Mouse (Mus musculus): Measurements from ENCODE around the gene Amacr. TPM values are rescaled to one million over a fixed set of nuclear protein-coding genes. Genes with fewer than 3 reads are reported as not detected.
A peak's percentile ranks its signal among the peaks of the same experiment; 100 is the strongest.
"Not testable (repeated sequence)": the region's sequence is repeated elsewhere in the genome, so short reads cannot be mapped to it uniquely, and the experiment has no call there.

Amacr gene
- total RNA-seq, 2 experiments from 2014 or later: 11.6 to 12.4 TPM

DNA sequence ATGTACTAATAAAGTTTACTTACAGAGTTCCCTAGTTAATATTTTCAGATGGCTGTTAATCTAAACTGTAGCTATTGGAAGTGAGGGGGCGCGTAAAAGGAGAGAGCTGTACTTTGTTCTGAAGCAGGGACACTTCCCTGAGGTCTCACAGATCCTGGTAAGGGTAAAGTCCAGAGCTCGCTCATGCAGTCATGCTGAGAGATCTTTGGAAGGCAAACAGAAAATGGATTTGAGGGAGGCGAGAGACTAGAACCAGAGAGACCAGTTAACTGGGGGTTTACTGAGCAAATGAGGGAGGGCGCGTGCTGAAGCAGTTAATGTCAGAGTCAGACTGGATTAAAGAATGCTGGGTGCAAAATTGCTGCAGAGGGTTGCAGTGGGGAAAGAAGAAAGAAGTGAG, 4.2 kb downstream of the Amacr start:
- no peak for DNase-seq (ENCODE audit: low spot score in 2 of 2)

DNA sequence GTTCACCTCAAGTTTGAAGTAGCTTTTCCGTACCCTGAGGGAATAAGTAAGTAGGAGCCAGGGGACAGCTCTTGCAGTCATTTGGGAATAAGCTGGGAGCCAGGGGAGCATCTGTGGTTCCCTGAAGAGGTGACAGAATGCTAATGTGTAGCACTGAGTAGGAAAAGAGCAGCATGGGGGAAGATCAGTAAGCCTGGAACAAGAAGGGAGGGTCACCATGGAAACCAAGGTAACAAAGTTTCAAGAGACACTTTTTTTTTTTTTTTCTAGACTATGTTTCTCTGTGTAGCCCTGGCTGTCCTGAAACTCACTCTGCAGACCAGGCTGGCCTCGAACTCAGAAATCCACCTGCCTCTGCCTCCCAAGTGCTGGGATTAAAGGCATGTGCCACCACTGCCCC, 4.9 kb downstream of the Amacr start:
- not testable (repeated sequence) for DNase-seq (ENCODE audit: low spot score in 2 of 2)

DNA sequence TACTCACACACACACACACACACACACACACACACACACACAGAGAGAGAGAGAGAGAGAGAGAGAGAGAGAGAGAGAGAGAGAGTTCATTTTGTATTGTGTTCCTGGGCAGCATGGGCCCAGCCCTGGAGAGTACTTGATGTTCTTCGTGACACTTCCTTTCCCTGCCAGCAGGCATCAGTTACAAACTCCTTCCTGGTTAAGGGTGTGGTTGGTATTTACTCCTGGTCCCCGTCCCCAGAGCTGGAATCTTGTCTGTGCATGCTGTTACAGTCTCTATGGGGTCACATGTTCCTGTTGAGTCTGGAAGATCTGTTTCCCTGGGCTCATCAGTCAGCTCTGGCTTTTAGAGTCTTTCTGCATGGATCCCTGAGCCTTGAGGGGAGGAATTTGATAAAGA, 8.9 kb downstream of the Amacr start:
- DNase-seq (ENCODE audit: low spot score in 2 of 2): no peak

DNA sequence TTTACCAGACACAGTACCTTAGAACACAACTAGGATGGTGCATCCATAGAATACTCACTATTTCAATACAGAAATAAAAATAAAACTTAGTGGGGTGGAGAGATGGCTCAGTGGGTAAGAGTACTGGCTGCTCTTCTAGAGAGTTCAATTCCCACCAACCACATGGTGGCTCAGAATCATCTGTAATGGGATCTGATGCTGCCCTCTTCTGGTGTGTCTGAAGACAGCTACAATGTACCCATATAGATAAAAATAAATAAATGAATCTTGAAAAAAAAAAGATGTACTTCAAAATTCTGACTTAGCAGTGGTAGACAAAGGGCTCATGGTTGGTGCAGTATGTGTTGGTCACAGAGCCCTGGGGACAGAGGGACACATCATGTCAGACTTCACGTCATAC, 10.0 kb downstream of the Amacr start:
- no peak for DNase-seq (ENCODE audit: low spot score in 2 of 2)

DNA sequence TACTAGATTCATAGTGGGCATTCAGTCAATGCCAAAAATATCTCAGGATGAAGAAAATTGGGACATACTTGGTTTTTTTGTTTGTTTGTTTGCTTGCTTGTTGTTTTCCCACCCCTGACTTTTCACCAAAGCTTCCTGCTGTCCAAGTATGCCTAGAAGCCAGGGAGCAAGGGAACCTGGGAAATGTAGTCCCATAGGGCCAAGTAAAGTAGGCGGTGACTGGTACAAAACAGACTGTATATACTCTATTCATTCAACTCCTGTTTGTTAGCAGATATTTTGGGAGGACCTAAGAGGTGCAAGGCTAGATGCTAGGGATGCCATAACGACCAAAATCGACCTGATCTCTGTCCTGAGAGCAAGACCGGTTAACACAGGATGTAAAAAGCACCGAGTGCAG, 18.3 kb downstream of the Amacr start:
- DNase-seq (ENCODE audit: low spot score in 2 of 2): no peak

DNA sequence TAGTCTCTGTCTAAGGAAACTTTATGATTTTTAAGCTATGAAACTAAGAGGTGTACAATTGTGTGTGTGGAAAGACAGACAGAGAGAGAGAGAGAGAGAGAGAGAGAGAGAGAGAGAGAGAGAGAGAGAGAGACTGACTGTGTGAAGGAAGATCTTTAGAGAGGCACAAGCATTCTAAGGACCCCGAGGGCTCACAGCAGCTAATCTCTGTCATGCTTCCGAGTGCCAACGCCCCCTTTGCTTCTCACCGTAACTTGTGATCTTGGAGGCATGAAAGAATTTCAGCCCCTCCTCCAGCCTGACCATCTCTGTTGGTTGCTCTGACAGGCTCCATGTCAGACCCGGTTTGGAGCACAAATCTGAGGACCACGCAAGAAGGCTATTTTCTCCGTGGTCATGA, 18.9 kb downstream of the Amacr start, which contains the start of gene Slc45a2:
Gene Slc45a2 (plus strand): TSS at position 301 of the 400 bp plus-strand sequence.
- no peak for DNase-seq (ENCODE audit: low spot score in 2 of 2)

DNA sequence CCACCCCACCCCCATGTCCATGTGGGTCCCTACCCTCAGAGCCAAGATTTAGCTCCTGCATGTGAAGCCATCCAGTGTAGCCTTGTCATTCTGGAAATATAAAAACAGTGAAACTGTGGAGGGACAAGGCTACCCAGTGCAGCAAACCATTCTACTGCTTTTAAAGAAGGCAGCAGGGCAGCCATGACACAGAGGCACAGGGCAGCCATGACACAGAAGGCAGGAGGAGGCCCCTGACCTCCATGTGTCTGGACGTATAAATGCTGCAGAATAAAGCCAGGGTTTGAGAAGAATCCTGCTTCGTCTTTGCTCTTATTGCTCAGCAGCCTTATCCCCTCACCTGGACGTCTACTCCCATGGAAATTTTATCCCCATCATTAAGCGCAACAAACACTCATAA, 22.2 kb downstream of the Amacr start:
- no peak for DNase-seq (ENCODE audit: low spot score in 2 of 2)

DNA sequence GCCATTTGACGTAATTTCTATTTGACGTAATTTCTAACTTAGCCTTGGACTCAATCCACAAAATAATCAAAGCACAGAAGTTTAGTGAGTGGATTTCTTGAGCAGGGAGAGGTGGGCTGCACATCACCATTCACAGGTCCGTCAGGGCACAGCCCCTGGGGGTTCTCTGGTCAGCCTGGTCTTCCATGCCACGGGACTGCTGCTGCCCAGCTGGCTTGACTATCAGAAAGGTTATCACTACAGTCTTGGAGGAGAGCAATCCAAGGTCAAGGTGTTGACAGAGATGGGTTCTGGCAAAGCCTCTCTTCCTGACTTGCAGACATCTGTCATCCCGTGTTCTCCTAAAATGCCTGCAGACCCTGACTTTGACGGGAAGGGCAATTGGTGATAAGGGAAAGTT, 23.1 kb downstream of the Amacr start:
- no peak for DNase-seq (ENCODE audit: low spot score in 2 of 2)

DNA sequence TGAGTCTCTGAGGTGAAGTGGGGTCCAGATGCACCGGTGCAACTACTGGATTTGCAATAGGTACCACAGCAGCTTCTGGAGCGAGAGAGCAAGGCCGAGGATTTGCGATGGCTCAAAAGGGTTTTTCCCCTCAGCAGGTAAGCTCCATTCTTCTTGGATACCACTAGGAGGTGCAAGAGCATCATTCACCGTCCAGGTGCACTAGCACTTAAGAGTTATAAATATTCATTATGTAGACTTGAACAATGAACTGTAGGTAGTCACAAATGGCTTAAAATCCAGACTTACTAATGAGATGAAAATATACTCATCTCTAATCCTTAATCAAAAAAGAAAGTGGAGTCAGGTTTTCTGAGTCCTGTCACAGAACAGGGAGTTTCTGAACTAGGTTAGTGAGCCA, 27.2 kb downstream of the Amacr start:
- DNase-seq (ENCODE audit: low spot score in 2 of 2): no peak

DNA sequence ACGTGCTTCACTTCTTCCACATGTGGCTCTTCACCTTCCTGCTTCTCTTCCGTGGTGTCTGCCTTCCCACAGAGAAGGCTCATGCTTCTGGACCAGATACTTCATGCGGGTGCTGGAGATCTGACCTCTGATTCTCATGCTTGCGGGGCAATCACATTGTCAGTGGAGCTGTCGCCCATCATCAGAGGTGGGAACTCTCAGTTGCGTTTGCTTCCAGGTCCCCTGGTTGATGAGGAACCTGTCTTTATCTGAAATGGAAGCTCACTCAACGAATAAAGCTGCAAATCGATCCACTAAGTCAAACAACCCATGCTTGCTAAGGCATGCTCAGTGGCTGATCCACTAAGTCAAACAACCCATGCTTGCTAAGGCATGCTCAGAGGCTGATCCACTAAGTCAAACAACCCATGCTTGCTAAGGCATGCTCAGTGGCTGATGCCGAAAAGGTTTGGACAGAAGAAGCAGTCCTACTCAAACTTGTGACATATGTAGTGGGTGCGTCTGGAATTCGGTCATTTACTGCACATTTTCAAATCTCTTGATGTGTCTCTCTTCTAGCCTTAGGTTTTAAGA, 29.5 kb downstream of the Amacr start:
- DNase-seq (ENCODE audit: low spot score in 2 of 2): no peak

DNA sequence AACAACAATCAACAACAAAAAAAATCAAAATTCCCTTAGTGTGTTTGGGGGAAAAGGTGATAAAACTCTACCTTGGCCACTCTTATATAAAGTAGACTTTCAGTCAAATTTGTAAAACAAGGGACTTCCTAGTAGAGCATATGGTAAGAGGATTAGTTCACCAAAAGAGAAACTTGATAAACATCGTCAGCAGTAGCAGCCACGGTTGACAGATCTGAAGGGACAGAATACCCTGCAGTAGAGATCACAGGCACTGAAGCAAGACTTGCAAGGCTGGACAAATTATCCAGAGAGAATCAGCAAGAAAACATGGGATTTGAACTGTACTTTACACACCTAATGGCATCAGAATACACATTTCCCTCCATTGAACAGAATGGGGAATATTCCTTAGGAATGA, 33.4 kb downstream of the Amacr start:
- DNase-seq (ENCODE audit: low spot score in 2 of 2): no peak

DNA sequence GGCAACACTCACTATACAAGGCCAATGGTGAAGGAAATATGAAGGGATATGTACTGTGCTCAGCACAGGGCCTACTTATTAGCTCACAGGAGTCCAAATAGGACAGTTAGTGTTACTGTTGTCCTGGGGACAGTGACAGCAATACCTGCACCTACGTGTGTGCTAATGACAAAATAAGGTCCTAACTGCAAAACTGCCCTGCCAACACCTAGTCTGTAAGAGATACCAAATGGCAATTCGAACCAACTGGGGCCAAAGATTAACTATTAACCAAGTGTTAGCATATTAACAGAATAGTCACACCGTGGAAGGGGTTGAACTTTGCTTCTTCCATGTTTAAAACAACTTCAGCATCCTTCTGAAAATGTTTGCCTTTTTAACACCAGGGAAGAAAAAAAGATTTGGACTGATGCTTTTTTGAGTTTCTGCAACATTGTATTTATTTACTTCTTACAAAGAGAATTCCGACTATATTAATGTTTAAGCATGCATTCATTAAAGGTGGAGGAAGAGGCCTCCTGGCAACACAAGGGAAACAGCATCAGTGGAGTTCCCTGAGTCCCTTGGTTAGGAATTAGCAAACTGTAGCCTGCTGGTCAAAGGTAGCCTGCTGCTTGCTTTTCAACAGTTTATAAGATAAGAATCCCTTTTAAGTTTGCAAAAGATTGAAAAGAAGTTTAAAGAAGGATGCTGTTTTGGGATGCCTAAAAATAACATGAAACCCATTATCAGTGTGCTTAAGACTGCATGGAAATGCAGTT, 45.4 kb downstream of the Amacr start:
- DNase-seq (ENCODE audit: low spot score in 2 of 2): no peak

DNA sequence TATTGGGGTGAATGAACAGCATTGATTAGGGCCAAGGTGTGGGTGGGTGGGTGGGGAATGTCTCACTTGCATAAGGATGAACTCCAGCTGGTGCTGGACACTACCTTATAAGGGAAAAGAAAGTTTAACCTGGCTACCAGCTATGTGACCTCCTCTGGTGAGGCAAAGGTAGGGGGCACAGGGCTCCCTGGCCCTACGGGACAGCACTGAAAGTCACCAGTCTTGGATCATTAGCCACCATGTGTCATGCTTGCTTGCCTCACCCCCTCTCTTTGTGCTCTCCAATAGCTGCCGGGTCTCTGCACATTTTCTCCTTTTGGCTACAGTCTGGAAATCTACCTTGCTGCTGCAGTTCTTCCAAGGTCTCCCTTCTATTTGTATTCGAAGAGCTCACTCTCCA, 48.6 kb downstream of the Amacr start:
- DNase-seq (ENCODE audit: low spot score in 2 of 2): no peak

DNA sequence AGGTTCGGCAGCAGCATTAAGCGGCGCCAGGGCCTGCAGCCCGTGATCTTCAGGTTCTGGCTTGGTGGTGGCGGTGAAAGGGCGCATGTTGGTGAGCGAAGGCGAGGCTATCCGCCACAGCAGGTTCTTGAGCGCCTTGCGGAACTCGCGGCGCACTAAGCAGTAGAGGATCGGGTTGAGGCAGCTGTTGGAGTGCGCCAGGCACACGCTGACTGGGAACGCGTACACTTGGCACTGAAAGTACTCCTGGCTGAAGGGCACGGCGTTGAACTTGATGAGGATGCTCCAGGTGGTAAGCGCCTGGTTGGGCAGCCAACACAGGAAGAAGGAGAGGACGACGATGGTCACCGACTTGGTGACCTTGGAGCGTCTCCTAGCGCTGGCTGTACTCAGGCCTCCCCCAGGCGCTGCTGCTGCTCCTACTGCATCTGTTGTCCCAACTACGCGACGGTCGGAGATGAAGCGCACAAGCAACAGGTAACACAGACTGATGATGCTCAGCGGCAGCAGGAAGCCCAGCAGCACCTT, 54.5 kb downstream of the Amacr start:
- peak in 1 of 2 experiments; percentile 12 for DNase-seq (ENCODE audit: low spot score in 2 of 2)

DNA sequence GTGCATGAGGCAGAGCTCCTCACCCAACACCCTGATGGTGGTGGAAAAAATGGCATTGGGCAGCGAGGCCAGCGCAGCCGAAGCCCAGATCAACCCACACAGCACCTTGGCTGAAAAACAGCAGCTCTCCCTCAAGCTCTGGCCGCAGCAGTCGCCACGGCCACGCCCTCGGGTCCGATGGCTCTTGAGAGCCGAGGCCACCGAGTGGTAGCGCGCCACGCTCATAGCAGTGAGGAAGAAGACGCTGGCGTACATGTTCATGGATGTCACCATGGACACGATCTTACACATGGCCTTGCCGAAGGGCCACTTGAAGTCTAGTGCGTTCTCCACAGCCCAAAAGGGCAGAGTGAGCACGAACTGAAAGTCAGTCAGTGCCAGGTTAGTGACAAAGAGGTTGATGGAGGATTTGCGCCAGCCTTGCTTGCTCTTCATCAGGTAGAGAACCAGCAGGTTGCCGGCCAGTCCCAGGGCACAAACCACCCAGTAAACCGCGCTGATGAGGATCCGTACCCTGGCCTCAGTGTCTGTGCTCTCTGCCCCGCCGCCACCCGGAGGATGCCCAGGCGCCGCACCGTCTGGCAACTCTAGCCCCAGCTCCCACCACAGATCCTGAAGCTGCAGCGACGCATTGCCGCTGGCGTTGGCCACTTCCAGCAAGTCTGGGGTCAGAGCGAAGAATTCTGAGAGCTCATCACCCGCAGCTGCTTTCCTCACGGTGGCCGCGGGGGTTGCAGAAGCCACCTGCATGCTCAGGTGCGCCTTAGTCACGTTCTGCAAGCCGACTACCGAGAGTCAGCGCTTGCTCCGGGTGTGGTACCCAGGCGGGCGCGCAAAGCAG, 55.2 kb downstream of the Amacr start:
- DNase-seq (ENCODE audit: low spot score in 2 of 2): peak in 1 of 2 experiments; percentile 15

DNA sequence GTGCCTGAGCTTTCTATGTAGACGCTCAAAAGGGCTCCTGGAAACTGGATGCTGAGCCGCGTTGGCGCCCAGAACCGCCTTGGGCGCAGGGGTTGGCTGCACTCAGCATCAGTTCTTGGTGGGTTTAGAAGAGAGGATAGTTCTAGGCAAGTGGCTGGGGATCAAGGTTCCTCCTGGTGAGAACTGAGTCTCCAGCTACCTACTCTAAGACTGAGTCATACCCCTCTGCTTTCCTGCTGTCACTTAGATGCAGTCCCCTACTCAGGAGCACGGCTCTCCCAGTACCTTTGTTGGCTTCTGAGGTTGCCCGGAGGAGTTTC, 55.8 kb downstream of the Amacr start:
- peak in 1 of 2 experiments; percentile 13 for DNase-seq (ENCODE audit: low spot score in 2 of 2)

DNA sequence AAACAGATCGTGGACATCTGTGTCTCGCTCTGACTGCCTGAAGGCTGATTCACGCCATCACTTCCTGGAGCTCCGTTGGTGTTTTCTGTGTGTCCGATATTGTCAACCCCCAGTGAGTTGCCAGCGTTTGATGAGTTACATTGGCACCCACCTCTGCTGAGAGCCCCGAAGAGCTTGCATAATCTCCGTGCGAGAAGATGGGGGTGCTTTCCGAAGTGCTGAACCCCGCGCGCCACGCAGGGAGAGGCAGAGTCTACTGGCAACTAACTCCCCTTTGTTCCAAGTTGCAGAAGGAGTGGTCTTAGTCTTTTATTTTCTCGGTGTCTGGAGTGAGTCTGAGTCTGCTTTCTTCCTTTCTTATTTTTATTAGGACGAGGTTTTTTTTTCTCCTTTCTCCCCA, 56.2 kb downstream of the Amacr start, which contains the start of gene Rxfp3:
Gene Rxfp3 (minus strand): TSS at position 281 of the 400 bp plus-strand sequence.
- DNase-seq (ENCODE audit: low spot score in 2 of 2): peak; percentile 13 to 14

DNA sequence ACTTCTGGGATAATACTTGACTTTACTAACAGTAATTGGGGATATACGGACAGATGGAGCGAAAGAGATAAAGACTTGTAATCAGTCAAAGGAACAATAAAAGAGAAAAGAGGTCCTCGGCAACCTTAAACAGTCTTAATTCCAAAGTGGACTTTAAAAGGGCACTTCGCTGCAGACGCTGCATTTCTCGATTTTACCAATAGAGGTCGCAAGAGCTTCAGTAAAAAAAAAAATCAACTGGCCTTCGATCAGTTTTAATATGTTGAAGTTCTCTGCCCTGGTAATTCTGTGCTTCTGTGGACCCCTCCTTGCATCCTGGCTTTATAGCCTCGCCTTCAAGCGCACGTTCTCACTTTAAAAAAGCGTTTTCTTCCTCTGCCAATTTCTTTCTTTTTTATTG, 56.9 kb downstream of the Amacr start:
- DNase-seq (ENCODE audit: low spot score in 2 of 2): peak; percentile 52

DNA sequence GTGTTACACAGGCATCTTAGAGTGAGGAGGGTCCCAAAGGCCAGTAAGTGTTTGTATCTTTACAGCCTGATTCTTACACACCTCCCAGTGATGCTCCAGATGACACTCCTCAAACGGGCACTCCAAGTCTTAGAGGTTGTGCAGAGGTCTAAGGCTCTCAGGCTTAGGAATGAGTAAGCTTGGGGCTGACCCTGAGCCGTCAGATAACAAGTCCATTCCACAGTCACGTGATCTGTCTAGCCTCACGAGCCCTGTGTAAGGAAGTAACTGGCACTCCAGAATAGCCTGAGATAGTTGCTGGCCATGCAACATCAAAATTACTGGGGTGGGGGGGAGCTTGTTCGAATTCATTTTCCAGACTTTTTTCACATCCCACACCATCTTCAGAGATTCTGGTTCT, 58.5 kb downstream of the Amacr start:
- DNase-seq (ENCODE audit: low spot score in 2 of 2): no peak

DNA sequence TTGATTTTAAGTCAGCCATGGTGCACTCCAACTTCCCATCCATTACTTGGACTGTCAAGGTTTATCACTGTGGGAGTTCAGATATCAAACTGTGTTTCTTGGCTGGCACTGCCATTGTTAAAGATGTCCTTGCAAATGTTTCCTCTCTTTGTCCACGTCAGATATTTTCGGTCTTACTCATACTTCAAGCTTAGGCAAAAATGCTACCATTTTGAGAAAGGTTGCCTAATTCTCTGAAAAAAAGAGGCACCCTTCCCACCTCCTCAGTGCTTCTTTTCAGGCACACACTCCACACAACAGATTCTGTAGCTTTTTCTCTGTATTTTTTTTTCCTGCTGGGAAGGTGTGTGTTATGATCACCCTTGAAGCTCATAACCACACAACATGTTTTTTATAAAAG, 59.7 kb downstream of the Amacr start:
- no peak for DNase-seq (ENCODE audit: low spot score in 2 of 2)

DNA sequence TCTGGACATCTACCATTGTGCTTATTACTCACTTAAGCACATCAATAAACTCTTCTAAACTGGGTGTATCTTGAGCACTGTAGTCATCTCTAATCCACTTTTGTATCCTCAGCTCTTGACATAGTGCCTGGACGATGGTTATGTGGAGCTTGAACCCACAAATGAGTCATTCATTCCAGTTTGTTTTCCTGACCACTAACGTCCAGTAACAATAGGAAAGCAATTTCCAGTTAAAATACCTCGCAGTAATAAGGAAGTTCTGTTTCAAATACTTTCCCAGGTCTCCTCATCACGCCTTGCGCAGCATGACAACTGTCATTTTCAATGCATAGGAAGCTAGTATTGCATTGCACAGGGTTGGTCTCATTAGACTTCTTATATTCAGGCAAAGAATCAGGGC, 61.3 kb downstream of the Amacr start:
- DNase-seq (ENCODE audit: low spot score in 2 of 2): no peak

Data from left cerebral cortex, adult 18-20 months (tissue).